Mouse (Mus musculus) limb, embryonic 10.5 days (tissue): Measurements from ENCODE around the gene Rap1gap2. TPM values are rescaled to one million over a fixed set of nuclear protein-coding genes. Genes with fewer than 3 reads are reported as not detected.

ENCODE experiments used
- DNase-seq: peaks from one replicate; pipeline ENCODE4 v3.0.0-alpha.2; 2017; ENCODE audit warnings: low spot score
- H3K27ac ChIP-seq: fragments of 300-500 bp; sonication (generic); 2 replicates; pipeline ENCODE4 v1.5.1; 2016; ENCODE audit warnings: mild to moderate bottlenecking
- H3K27me3 ChIP-seq: fragments of 300-500 bp; sonication (generic); 2 replicates; pipeline ENCODE4 v1.6.1; 2016; ENCODE audit warnings: low read depth, mild to moderate bottlenecking; ENCODE audit not compliant: poor library complexity, severe bottlenecking
- H3K36me3 ChIP-seq: fragments of 300-500 bp; sonication (generic); 2 replicates; pipeline ENCODE4 v1.6.1; 2016; ENCODE audit warnings: mild to moderate bottlenecking, moderate library complexity
- H3K4me1 ChIP-seq: fragments of 300-500 bp; sonication (generic); 2 replicates; pipeline ENCODE4 v1.6.1; 2016
- H3K4me3 ChIP-seq: fragments of 300-500 bp; sonication (generic); 2 replicates; pipeline ENCODE4 v1.5.1; 2016; ENCODE audit warnings: mild to moderate bottlenecking, moderate library complexity
- H3K9me3 ChIP-seq: fragments of 300-500 bp; sonication (generic); replicated peaks from 2 replicates; pipeline ENCODE4 v1.6.1; 2016; ENCODE audit warnings: mild to moderate bottlenecking
- WGBS: fragments of 180-500 bp; shearing (Covaris S2); methylation state at CpG from one replicate; pipeline ENCODE4 v1.1.7; 2016; 5-methylcytosine and 5-hydroxymethylcytosine counted together
- polyA plus RNA-seq: library from polyadenylated mRNA; unstranded; fragments of >200 nt; fragmentation: Nextera tagmentation; extraction: Ambion mirVana; gene quantifications from 2 replicates; pipeline ENCODE4 v1.2.1, GENCODE M21; 2016

Gene Rap1gap2
- polyA plus RNA-seq, 1 experiment from 2014 or later: 0.34 TPM

- 81% methylated on average over 10 of the region's 10 CpGs for WGBS
- Histone ChIP-seq H3K4me1 (peaks cover 6% of the 10 kb centered on the region), H3K27me3 (no peaks in the 10 kb centered on the region), H3K27ac (no peak overlapping the region), H3K4me3 (no peak overlapping the region), H3K9me3 (no peaks in the 10 kb centered on the region), H3K36me3 (no peaks in the 10 kb centered on the region)
- DNase-seq: no peak
These were observed 138.0 kb downstream of the Rap1gap2 start for GRCm38 (mm10) chr11:74472671-74473070.

- WGBS: 46% methylated on average over 6 of the region's 6 CpGs
- H3K36me3 ChIP-seq: no peaks in the 10 kb centered on the region
- no peak for DNase-seq
- peaks cover 6% of the 10 kb centered on the region for H3K4me1 ChIP-seq
- H3K4me3 ChIP-seq: no peak overlapping the region
- H3K9me3 ChIP-seq: no peaks in the 10 kb centered on the region
- no peaks in the 10 kb centered on the region for H3K27me3 ChIP-seq
- no peak overlapping the region for H3K27ac ChIP-seq
These were observed 142.5 kb downstream of the Rap1gap2 start for GRCm38 (mm10) chr11:74468195-74468594.

GRCm38 (mm10) chr11:74465712-74466111 lies 145.0 kb downstream of the Rap1gap2 start:
- Histone ChIP-seq H3K27me3 (no peaks in the 10 kb centered on the region), H3K27ac (no peak overlapping the region), H3K4me1 (peaks cover 6% of the 10 kb centered on the region), H3K36me3 (no peaks in the 10 kb centered on the region), H3K4me3 (no peak overlapping the region), H3K9me3 (no peaks in the 10 kb centered on the region)
- 40% methylated on average over 7 of the region's 7 CpGs for WGBS
- DNase-seq: no peak

GRCm38 (mm10) chr11:74464181-74464977 lies 146.3 kb downstream of the Rap1gap2 start:
- WGBS: 83% methylated on average over 10 of the region's 10 CpGs
- H3K9me3 ChIP-seq: no peaks in the 10 kb centered on the region
- peaks cover 6% of the 10 kb centered on the region for H3K4me1 ChIP-seq
- H3K4me3 ChIP-seq: no peak overlapping the region
- no peaks in the 10 kb centered on the region for H3K27me3 ChIP-seq
- DNase-seq: no peak
- H3K36me3 ChIP-seq: no peaks in the 10 kb centered on the region
- no peak overlapping the region for H3K27ac ChIP-seq

- H3K4me1 ChIP-seq: no peaks in the 10 kb centered on the region
- 35% methylated on average over 2 of the region's 2 CpGs for WGBS
- H3K9me3 ChIP-seq: no peaks in the 10 kb centered on the region
- H3K27me3 ChIP-seq: no peaks in the 10 kb centered on the region
- H3K27ac ChIP-seq: no peak overlapping the region
- H3K36me3 ChIP-seq: no peaks in the 10 kb centered on the region
- DNase-seq: no peak
- no peak overlapping the region for H3K4me3 ChIP-seq
These were observed 148.1 kb downstream of the Rap1gap2 start for GRCm38 (mm10) chr11:74462651-74463050.

- no peak overlapping the region for H3K4me3 ChIP-seq
- WGBS: 88% methylated on average over 8 of the region's 8 CpGs
- H3K27ac ChIP-seq: no peak overlapping the region
- no peaks in the 10 kb centered on the region for H3K27me3 ChIP-seq
- no peaks in the 10 kb centered on the region for H3K4me1 ChIP-seq
- DNase-seq: no peak
- no peaks in the 10 kb centered on the region for H3K36me3 ChIP-seq
- H3K9me3 ChIP-seq: no peaks in the 10 kb centered on the region
These were observed 151.1 kb downstream of the Rap1gap2 start for GRCm38 (mm10) chr11:74459651-74460050.

- H3K27ac ChIP-seq: no peak overlapping the region
- no peaks in the 10 kb centered on the region for H3K36me3 ChIP-seq
- H3K9me3 ChIP-seq: no peaks in the 10 kb centered on the region
- no peak overlapping the region for H3K4me3 ChIP-seq
- no peaks in the 10 kb centered on the region for H3K27me3 ChIP-seq
- H3K4me1 ChIP-seq: no peaks in the 10 kb centered on the region
- no peak for DNase-seq
- 74% methylated on average over 3 of the region's 3 CpGs for WGBS
These were observed 152.3 kb downstream of the Rap1gap2 start for GRCm38 (mm10) chr11:74458400-74458799.

GRCm38 (mm10) chr11:74457194-74457593 lies 153.5 kb downstream of the Rap1gap2 start:
- Histone ChIP-seq H3K4me3 (no peak overlapping the region), H3K4me1 (no peaks in the 10 kb centered on the region), H3K36me3 (no peaks in the 10 kb centered on the region), H3K27ac (no peak overlapping the region), H3K27me3 (no peaks in the 10 kb centered on the region), H3K9me3 (no peaks in the 10 kb centered on the region)
- no peak for DNase-seq
- WGBS: 66% methylated on average over 10 of the region's 10 CpGs

- no peaks in the 10 kb centered on the region for H3K4me1 ChIP-seq
- no peak overlapping the region for H3K27ac ChIP-seq
- no peaks in the 10 kb centered on the region for H3K36me3 ChIP-seq
- no peak for DNase-seq
- H3K9me3 ChIP-seq: no peaks in the 10 kb centered on the region
- no peaks in the 10 kb centered on the region for H3K27me3 ChIP-seq
- H3K4me3 ChIP-seq: no peak overlapping the region
- 69% methylated on average over 4 of the region's 4 CpGs for WGBS
These were observed 162.2 kb downstream of the Rap1gap2 start for GRCm38 (mm10) chr11:74448556-74448955.

GRCm38 (mm10) chr11:74447991-74448403 lies 162.7 kb downstream of the Rap1gap2 start:
- no peaks in the 10 kb centered on the region for H3K9me3 ChIP-seq
- DNase-seq: no peak
- WGBS: 88% methylated on average over 6 of the region's 6 CpGs
- H3K4me1 ChIP-seq: no peaks in the 10 kb centered on the region
- H3K27me3 ChIP-seq: no peaks in the 10 kb centered on the region
- no peak overlapping the region for H3K27ac ChIP-seq
- H3K36me3 ChIP-seq: no peaks in the 10 kb centered on the region
- H3K4me3 ChIP-seq: no peak overlapping the region

GRCm38 (mm10) chr11:74445591-74445990 lies 165.1 kb downstream of the Rap1gap2 start:
- Histone ChIP-seq H3K9me3 (no peaks in the 10 kb centered on the region), H3K27ac (no peak overlapping the region), H3K4me1 (no peaks in the 10 kb centered on the region), H3K36me3 (no peaks in the 10 kb centered on the region), H3K27me3 (no peaks in the 10 kb centered on the region), H3K4me3 (no peak overlapping the region)
- 72% methylated on average over 3 of the region's 3 CpGs for WGBS
- no peak for DNase-seq

- no peaks in the 10 kb centered on the region for H3K27me3 ChIP-seq
- DNase-seq: no peak
- no peak overlapping the region for H3K4me3 ChIP-seq
- H3K9me3 ChIP-seq: no peaks in the 10 kb centered on the region
- no peak overlapping the region for H3K27ac ChIP-seq
- 94% methylated on average over 5 of the region's 5 CpGs for WGBS
- H3K36me3 ChIP-seq: no peaks in the 10 kb centered on the region
- H3K4me1 ChIP-seq: no peaks in the 10 kb centered on the region
These were observed 166.8 kb downstream of the Rap1gap2 start for GRCm38 (mm10) chr11:74443924-74444256.

GRCm38 (mm10) chr11:74443147-74443923 lies 167.4 kb downstream of the Rap1gap2 start:
- H3K4me1 ChIP-seq: no peaks in the 10 kb centered on the region
- no peaks in the 10 kb centered on the region for H3K9me3 ChIP-seq
- no peak for DNase-seq
- 91% methylated on average over 6 of the region's 6 CpGs for WGBS
- H3K27me3 ChIP-seq: no peaks in the 10 kb centered on the region
- H3K27ac ChIP-seq: no peak overlapping the region
- H3K36me3 ChIP-seq: no peaks in the 10 kb centered on the region
- H3K4me3 ChIP-seq: no peak overlapping the region
